Mouse (Mus musculus) testis, adult 2 months (tissue): ENCODE data around the gene Myl3.

Source experiments
- CTCF ChIP-seq: fragments of 200-500 bp; IDR thresholded peaks from 2 replicates; pipeline ENCODE4 v1.5.1; 2012; ENCODE audit warnings: low read depth, mild to moderate bottlenecking, inconsistent platforms, low read length, moderate library complexity; ENCODE audit not compliant: control insufficient read depth, insufficient read depth, insufficient replicate concordance
- POLR2A ChIP-seq: fragments of 200-500 bp; IDR thresholded peaks from 2 replicates; pipeline ENCODE4 v1.6.1; 2012; ENCODE audit warnings: low read depth, mild to moderate bottlenecking, inconsistent platforms, low read length, moderate library complexity; ENCODE audit not compliant: control insufficient read depth

GRCm38 (mm10) chr9:110695165-110695755 is 46.4 kb upstream of the Myl3 start:
- no peak for TF ChIP-seq CTCF
- TF ChIP-seq POLR2A: no peak
